Mouse (Mus musculus): ENCODE data around the gene Fzd7. TPM values are rescaled to one million over a fixed set of nuclear protein-coding genes. Genes with fewer than 3 reads are reported as not detected.

Gene Fzd7
- 12.7 and 15.4 TPM in 2 replicates for polyA plus RNA-seq (2014; fragmentation: Nextera tagmentation; extraction: Ambion mirVana)

DNA sequence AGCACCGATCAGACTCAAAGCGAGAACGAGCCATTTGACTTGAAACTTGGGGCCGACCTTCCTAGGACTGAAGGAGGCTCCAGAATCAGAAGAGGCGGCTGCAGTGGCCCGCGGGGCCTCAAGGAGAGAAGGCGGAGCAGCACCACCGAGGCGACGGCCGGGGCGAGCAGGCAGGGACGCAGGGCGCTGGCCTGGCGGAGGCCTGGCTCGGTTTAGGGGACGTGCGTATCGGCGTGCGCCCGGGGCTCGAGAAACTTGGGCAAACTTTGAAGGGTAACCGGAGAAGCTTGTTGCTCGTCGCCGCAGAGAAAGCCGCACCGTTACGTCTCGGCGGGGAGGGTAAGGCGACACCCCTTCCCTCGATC, at the start of gene Fzd7:
Gene Fzd7 (plus strand): TSS at position 94 of the 365 bp plus-strand sequence.
- Histone ChIP-seq H3K4me1 (replicated peaks; ENCODE audit: control insufficient read depth, insufficient read depth, low read length) (peaks cover 25% of the 10 kb centered on the region), H3K36me3 (ENCODE audit: control insufficient read depth, insufficient read depth, low read length) (no peaks in the 10 kb centered on the region), H3K9ac (ENCODE audit: low read length) (peak within 1 kb of the TSS; percentile 75), H3K27me3 (ENCODE audit: control insufficient read depth, insufficient read depth, low read length) (peaks cover 18% of the 10 kb centered on the region), H3K4me2 (ENCODE audit: low read depth, low read length, severe bottlenecking) (peak within 1 kb of the TSS; percentile 99), H3K27ac (ENCODE audit: low read depth, low read length) (peak within 1 kb of the TSS; percentile 86), H3K4me3 (ENCODE audit: low read depth, low read length) (peak within 1 kb of the TSS; percentile 62), H3K9me3 (ENCODE audit: control insufficient read depth, low read length) (no peaks in the 10 kb centered on the region)
- peak; percentile 47 for ATAC-seq (replicated peaks; ENCODE audit: low FRiP score)
- under 1% methylated on average over 35 of the region's 35 CpGs for WGBS
- peak; percentile 83 for DNase-seq (ENCODE audit: low spot score)

DNA sequence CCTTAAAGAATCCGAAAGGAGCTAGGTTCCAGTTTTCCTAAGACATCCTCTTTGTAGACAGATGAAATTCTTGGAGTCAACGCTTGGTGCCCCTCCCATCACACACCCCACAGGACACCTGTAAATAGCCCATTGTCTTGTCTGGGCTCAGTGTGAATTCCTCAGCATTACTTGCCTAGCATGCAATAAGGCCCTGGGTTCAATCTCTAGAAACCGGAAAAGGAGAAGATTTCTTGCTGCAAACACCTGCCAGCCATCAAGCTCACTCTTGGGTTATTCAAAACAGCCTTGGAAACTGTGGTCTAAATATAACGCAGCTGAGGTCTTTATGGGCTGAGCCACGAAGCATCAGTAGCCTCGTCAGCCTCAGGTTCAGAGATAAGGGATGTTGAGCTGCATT, 48.9 kb upstream of the Fzd7 start:
- Histone ChIP-seq H3K4me3 (ENCODE audit: low read depth, low read length) (no peak overlapping the region), H3K9me3 (ENCODE audit: control insufficient read depth, low read length) (no peaks in the 10 kb centered on the region), H3K4me2 (ENCODE audit: low read depth, low read length, severe bottlenecking) (no peak overlapping the region), H3K9ac (ENCODE audit: low read length) (no peak overlapping the region), H3K27me3 (ENCODE audit: control insufficient read depth, insufficient read depth, low read length) (no peaks in the 10 kb centered on the region), H3K4me1 (replicated peaks; ENCODE audit: control insufficient read depth, insufficient read depth, low read length) (peaks cover 5% of the 10 kb centered on the region), H3K36me3 (ENCODE audit: control insufficient read depth, insufficient read depth, low read length) (no peaks in the 10 kb centered on the region), H3K27ac (ENCODE audit: low read depth, low read length) (no peak overlapping the region)
- ATAC-seq (replicated peaks; ENCODE audit: low FRiP score) (no peak), DNase-seq (ENCODE audit: low spot score) (no peak)
- WGBS = 77% methylated on average over 6 of the region's 6 CpGs

DNA sequence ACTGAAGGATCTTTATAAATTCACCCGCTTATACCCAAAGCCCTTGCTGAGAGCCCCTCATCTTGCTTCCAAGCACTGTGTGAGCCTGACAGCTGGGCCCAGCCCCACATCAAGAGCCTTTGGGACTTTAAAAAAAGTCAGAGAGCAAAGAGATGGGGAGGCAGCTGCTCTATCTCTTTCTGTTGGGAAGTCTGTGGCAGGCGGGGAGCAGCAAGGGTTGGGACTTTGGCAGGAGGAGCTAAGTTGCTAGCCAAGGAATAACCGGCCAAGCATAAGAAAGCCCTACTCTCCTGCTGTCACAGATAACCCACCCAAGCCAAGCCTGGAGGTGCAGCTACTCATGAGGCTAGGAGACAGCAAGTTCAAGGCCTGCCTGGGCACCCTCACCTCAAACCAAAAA, 48.2 kb upstream of the Fzd7 start:
- Histone ChIP-seq H3K36me3 (ENCODE audit: control insufficient read depth, insufficient read depth, low read length) (no peaks in the 10 kb centered on the region), H3K27ac (ENCODE audit: low read depth, low read length) (no peak overlapping the region), H3K4me1 (replicated peaks; ENCODE audit: control insufficient read depth, insufficient read depth, low read length) (peaks cover 7% of the 10 kb centered on the region), H3K9ac (ENCODE audit: low read length) (no peak overlapping the region), H3K4me2 (ENCODE audit: low read depth, low read length, severe bottlenecking) (no peak overlapping the region), H3K9me3 (ENCODE audit: control insufficient read depth, low read length) (no peaks in the 10 kb centered on the region), H3K4me3 (ENCODE audit: low read depth, low read length) (no peak overlapping the region), H3K27me3 (ENCODE audit: control insufficient read depth, insufficient read depth, low read length) (no peaks in the 10 kb centered on the region)
- DNase-seq (ENCODE audit: low spot score) (no peak), ATAC-seq (replicated peaks; ENCODE audit: low FRiP score) (no peak)
- WGBS = 88% methylated on average over 3 of the region's 3 CpGs

DNA sequence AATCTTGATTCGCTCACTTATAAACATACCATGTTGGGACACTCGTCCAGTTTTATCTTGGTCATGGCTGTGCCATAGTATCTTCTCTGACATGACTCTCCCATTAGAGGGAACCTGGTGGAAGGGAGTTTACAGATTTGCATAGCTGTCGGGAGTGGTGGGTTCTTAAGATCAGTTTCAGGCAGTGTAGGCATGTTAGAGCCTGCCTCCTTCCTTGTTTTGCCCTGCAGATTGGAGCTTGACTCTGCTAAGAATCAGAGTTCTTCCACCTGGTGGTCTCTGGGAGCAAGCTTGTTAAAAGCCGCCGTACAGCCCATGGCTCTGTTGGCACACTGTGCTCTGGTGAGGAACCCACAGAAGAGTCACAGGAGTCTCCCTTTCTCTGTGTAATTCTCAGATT, 47.0 kb upstream of the Fzd7 start:
- Histone ChIP-seq H3K9me3 (ENCODE audit: control insufficient read depth, low read length) (no peaks in the 10 kb centered on the region), H3K27ac (ENCODE audit: low read depth, low read length) (no peak overlapping the region), H3K4me3 (ENCODE audit: low read depth, low read length) (no peak overlapping the region), H3K4me2 (ENCODE audit: low read depth, low read length, severe bottlenecking) (no peak overlapping the region), H3K4me1 (replicated peaks; ENCODE audit: control insufficient read depth, insufficient read depth, low read length) (peaks cover 7% of the 10 kb centered on the region), H3K27me3 (ENCODE audit: control insufficient read depth, insufficient read depth, low read length) (no peaks in the 10 kb centered on the region), H3K36me3 (ENCODE audit: control insufficient read depth, insufficient read depth, low read length) (no peaks in the 10 kb centered on the region), H3K9ac (ENCODE audit: low read length) (no peak overlapping the region)
- WGBS = 91% methylated on average over 5 of the region's 5 CpGs
- no peak for DNase-seq (ENCODE audit: low spot score)
- ATAC-seq (replicated peaks; ENCODE audit: low FRiP score) = no peak

DNA sequence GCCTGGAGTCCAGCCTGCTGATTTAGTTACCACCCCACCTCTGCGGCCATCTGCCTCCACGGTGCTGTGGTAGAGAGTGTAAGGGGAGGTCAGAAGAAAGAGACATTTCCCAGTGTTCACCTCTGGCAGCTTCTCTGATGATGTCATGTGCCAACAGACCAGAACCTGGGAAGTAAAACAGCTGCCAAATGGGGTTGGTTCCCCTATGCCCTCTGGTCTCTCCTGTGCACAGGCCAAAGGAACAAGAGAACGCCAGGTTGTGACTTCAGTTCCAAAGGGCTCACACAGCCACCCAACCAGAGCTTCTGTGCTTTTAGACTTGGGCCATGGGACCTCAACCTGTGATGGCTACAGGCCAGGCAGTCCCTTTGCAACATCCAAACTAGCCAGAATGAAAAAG, 45.9 kb upstream of the Fzd7 start:
- H3K27ac ChIP-seq (ENCODE audit: low read depth, low read length) = no peak overlapping the region
- H3K9ac ChIP-seq (ENCODE audit: low read length) = no peak overlapping the region
- WGBS = 84% methylated on average over 3 of the region's 3 CpGs
- no peak overlapping the region for H3K4me3 ChIP-seq (ENCODE audit: low read depth, low read length)
- no peaks in the 10 kb centered on the region for H3K9me3 ChIP-seq (ENCODE audit: control insufficient read depth, low read length)
- no peak for ATAC-seq (replicated peaks; ENCODE audit: low FRiP score)
- no peak overlapping the region for H3K4me2 ChIP-seq (ENCODE audit: low read depth, low read length, severe bottlenecking)
- H3K4me1 ChIP-seq (replicated peaks; ENCODE audit: control insufficient read depth, insufficient read depth, low read length) = peaks cover 7% of the 10 kb centered on the region
- H3K27me3 ChIP-seq (ENCODE audit: control insufficient read depth, insufficient read depth, low read length) = no peaks in the 10 kb centered on the region
- DNase-seq (ENCODE audit: low spot score) = no peak
- H3K36me3 ChIP-seq (ENCODE audit: control insufficient read depth, insufficient read depth, low read length) = no peaks in the 10 kb centered on the region

DNA sequence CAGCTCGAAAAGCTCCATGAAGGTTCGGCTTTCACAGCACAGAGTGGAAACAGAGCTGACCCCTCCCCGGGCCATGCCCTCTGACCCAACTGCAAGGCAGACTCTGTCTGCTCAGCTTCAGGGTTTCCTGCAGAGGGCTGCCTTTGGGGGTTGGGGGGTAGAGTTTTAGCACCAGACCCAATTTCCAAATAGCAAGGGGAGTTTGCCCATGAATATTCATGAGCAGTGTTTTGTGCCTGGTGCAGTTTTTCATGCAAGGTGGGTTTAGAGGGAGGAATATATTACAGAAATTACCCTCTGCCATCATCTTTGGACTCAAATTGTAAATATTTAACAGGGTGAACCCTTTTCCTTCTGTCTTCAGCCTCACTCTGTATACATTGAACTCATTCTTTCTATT, 44.3 kb upstream of the Fzd7 start:
- ATAC-seq (replicated peaks; ENCODE audit: low FRiP score) (peak; percentile 55), DNase-seq (ENCODE audit: low spot score) (no peak)
- H3K9me3 ChIP-seq (ENCODE audit: control insufficient read depth, low read length) = no peaks in the 10 kb centered on the region
- H3K27me3 ChIP-seq (ENCODE audit: control insufficient read depth, insufficient read depth, low read length) = no peaks in the 10 kb centered on the region
- H3K27ac ChIP-seq (ENCODE audit: low read depth, low read length) = peak overlapping the region; percentile 55; the same call in 1 of the 2 replicates
- H3K9ac ChIP-seq (ENCODE audit: low read length) = 0 out of 2 replicates have a peak overlapping the region, but pooled peaks have one; percentile 5
- 12% methylated on average over 3 of the region's 3 CpGs for WGBS
- H3K4me1 ChIP-seq (replicated peaks; ENCODE audit: control insufficient read depth, insufficient read depth, low read length) = peaks cover 7% of the 10 kb centered on the region
- no peak overlapping the region for H3K4me2 ChIP-seq (ENCODE audit: low read depth, low read length, severe bottlenecking)
- no peaks in the 10 kb centered on the region for H3K36me3 ChIP-seq (ENCODE audit: control insufficient read depth, insufficient read depth, low read length)
- H3K4me3 ChIP-seq (ENCODE audit: low read depth, low read length) = no peak overlapping the region

DNA sequence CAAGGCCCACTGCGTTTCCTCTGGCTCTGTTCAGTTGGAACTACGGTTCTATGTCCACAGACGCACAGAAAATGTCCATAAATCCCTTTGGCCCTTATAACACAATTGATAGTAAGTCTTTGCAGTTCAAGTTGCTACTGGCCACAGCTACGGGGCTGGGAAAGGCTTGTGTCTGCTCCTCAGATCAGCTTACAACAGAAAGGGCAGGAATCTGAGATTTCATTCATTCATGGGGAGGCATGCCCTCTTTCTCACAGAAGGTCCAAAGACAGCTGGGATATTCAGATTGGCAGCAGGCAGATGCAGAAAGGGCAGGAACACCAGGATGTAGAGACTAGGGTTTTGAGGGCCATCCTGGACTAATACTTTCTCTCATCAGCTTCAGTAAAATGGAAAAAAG, 43.9 kb upstream of the Fzd7 start:
- H3K4me3 ChIP-seq (ENCODE audit: low read depth, low read length) = no peak overlapping the region
- WGBS = 25% methylated on average over 4 of the region's 4 CpGs
- no peaks in the 10 kb centered on the region for H3K36me3 ChIP-seq (ENCODE audit: control insufficient read depth, insufficient read depth, low read length)
- no peak overlapping the region for H3K4me2 ChIP-seq (ENCODE audit: low read depth, low read length, severe bottlenecking)
- no peaks in the 10 kb centered on the region for H3K27me3 ChIP-seq (ENCODE audit: control insufficient read depth, insufficient read depth, low read length)
- DNase-seq (ENCODE audit: low spot score) (no peak), ATAC-seq (replicated peaks; ENCODE audit: low FRiP score) (no peak)
- peak overlapping the region; percentile 55; the same call in 1 of the 2 replicates for H3K27ac ChIP-seq (ENCODE audit: low read depth, low read length)
- peaks cover 7% of the 10 kb centered on the region for H3K4me1 ChIP-seq (replicated peaks; ENCODE audit: control insufficient read depth, insufficient read depth, low read length)
- H3K9ac ChIP-seq (ENCODE audit: low read length) = no peak overlapping the region
- no peaks in the 10 kb centered on the region for H3K9me3 ChIP-seq (ENCODE audit: control insufficient read depth, low read length)

DNA sequence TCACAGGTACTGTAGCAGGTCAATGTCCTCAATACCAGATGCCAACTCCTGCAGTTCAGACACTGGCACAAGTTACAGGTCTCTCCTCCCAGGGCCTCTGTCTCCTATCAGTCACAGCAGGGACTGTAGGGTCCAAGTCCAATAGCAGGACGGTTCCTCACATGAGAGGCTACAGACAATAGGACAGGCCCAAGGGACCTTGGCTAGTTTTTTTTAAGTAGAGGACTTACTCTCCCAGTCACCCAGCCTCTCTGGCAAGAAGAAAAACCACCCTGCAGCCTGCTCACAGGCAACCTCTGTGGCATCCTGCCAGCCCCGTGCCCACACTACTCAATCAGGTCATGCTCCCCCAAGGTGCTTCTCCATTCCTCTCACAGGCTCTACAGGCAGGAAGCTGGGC, 43.0 kb upstream of the Fzd7 start:
- ATAC-seq (replicated peaks; ENCODE audit: low FRiP score) = no peak
- 79% methylated on average over 2 of the region's 2 CpGs for WGBS
- Histone ChIP-seq H3K36me3 (ENCODE audit: control insufficient read depth, insufficient read depth, low read length) (no peaks in the 10 kb centered on the region), H3K9ac (ENCODE audit: low read length) (no peak overlapping the region), H3K27ac (ENCODE audit: low read depth, low read length) (no peak overlapping the region), H3K27me3 (ENCODE audit: control insufficient read depth, insufficient read depth, low read length) (no peaks in the 10 kb centered on the region), H3K4me2 (ENCODE audit: low read depth, low read length, severe bottlenecking) (no peak overlapping the region), H3K4me3 (ENCODE audit: low read depth, low read length) (no peak overlapping the region), H3K9me3 (ENCODE audit: control insufficient read depth, low read length) (no peaks in the 10 kb centered on the region), H3K4me1 (replicated peaks; ENCODE audit: control insufficient read depth, insufficient read depth, low read length) (peaks cover 7% of the 10 kb centered on the region)
- DNase-seq (ENCODE audit: low spot score) = no peak

DNA sequence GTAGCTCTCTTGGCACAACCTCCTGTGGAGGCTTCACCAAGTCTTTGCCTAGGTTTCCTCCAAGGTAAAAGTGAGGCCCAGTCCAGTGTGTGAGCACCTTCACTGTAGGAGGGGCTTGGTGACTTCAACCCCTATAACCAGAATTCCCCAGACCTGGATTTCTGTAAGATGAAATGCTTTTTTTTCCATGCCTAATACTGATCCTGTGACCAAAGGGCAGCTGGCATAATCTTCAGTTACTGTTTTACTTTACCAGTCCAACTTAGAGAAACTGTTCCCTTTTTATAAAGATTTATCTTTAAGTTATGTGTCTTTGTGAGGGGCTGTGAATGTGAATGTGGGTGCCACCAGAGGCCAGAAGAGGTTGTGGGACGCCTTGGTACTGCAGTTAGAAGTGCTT, 42.3 kb upstream of the Fzd7 start:
- no peak for DNase-seq (ENCODE audit: low spot score)
- ATAC-seq (replicated peaks; ENCODE audit: low FRiP score) = no peak
- no peak overlapping the region for H3K9ac ChIP-seq (ENCODE audit: low read length)
- WGBS = 91% methylated on average over 1 of the region's 1 CpGs
- H3K9me3 ChIP-seq (ENCODE audit: control insufficient read depth, low read length) = no peaks in the 10 kb centered on the region
- H3K36me3 ChIP-seq (ENCODE audit: control insufficient read depth, insufficient read depth, low read length) = no peaks in the 10 kb centered on the region
- H3K4me3 ChIP-seq (ENCODE audit: low read depth, low read length) = no peak overlapping the region
- H3K4me2 ChIP-seq (ENCODE audit: low read depth, low read length, severe bottlenecking) = no peak overlapping the region
- no peak overlapping the region for H3K27ac ChIP-seq (ENCODE audit: low read depth, low read length)
- H3K27me3 ChIP-seq (ENCODE audit: control insufficient read depth, insufficient read depth, low read length) = no peaks in the 10 kb centered on the region
- H3K4me1 ChIP-seq (replicated peaks; ENCODE audit: control insufficient read depth, insufficient read depth, low read length) = peaks cover 7% of the 10 kb centered on the region
